Mouse (Mus musculus): ENCODE data around the gene Car15.

Car15 gene

GRCm38 (mm10) chr16:17838051-17838450 lies at the start of gene Car15:
TSS of gene Car15 (minus strand) at chr16:17838364.
- DNase-seq (ENCODE audit: low spot score) = no peak

GRCm38 (mm10) chr16:17884116-17884515 lies 46.0 kb upstream of the Car15 start:
- DNase-seq (ENCODE audit: low spot score) = no peak

GRCm38 (mm10) chr16:17882196-17882595 lies 44.0 kb upstream of the Car15 start:
- no peak for DNase-seq (ENCODE audit: low spot score)

GRCm38 (mm10) chr16:17879571-17879970 lies 41.4 kb upstream of the Car15 start:
- DNase-seq (ENCODE audit: low spot score) = no peak

GRCm38 (mm10) chr16:17876096-17876495 lies 37.9 kb upstream of the Car15 start:
- no peak for DNase-seq (ENCODE audit: low spot score)

GRCm38 (mm10) chr16:17875174-17875573 lies 37.0 kb upstream of the Car15 start:
- no peak for DNase-seq (ENCODE audit: low spot score)

- no peak for DNase-seq (ENCODE audit: low spot score)
These were observed 34.8 kb upstream of the Car15 start for GRCm38 (mm10) chr16:17872995-17873394.

- no peak for DNase-seq (ENCODE audit: low spot score)
These were observed 33.1 kb upstream of the Car15 start for GRCm38 (mm10) chr16:17871248-17871647.

GRCm38 (mm10) chr16:17865770-17866169 lies 27.6 kb upstream of the Car15 start:
- no peak for DNase-seq (ENCODE audit: low spot score)

- no peak for DNase-seq (ENCODE audit: low spot score)
These were observed 27.1 kb upstream of the Car15 start for GRCm38 (mm10) chr16:17865293-17865692.

GRCm38 (mm10) chr16:17858592-17858991 lies 20.4 kb upstream of the Car15 start:
- DNase-seq (ENCODE audit: low spot score) = no peak

- DNase-seq (ENCODE audit: low spot score) = no peak
These were observed 19.0 kb upstream of the Car15 start for GRCm38 (mm10) chr16:17857157-17857556.

- no peak for DNase-seq (ENCODE audit: low spot score)
These were observed 15.1 kb upstream of the Car15 start for GRCm38 (mm10) chr16:17853263-17853662.

- DNase-seq (ENCODE audit: low spot score) = no peak
These were observed 13.7 kb upstream of the Car15 start for GRCm38 (mm10) chr16:17851860-17852259.

GRCm38 (mm10) chr16:17851331-17851730 lies 13.2 kb upstream of the Car15 start:
- DNase-seq (ENCODE audit: low spot score) = no peak

GRCm38 (mm10) chr16:17849486-17849885 lies 11.3 kb upstream of the Car15 start:
- no peak for DNase-seq (ENCODE audit: low spot score)

GRCm38 (mm10) chr16:17848928-17849327 lies 10.8 kb upstream of the Car15 start:
- peak; percentile 53 for DNase-seq (ENCODE audit: low spot score)

GRCm38 (mm10) chr16:17848431-17848830 lies 10.3 kb upstream of the Car15 start:
- DNase-seq (ENCODE audit: low spot score) = no peak

- no peak for DNase-seq (ENCODE audit: low spot score)
These were observed 5.7 kb upstream of the Car15 start for GRCm38 (mm10) chr16:17843701-17844365.

GRCm38 (mm10) chr16:17842437-17842836 lies 4.3 kb upstream of the Car15 start:
- no peak for DNase-seq (ENCODE audit: low spot score)

- DNase-seq (ENCODE audit: low spot score) = no peak
These were observed 1.8 kb upstream of the Car15 start for GRCm38 (mm10) chr16:17839976-17840375.

GRCm38 (mm10) chr16:17835481-17835880 lies 2.7 kb downstream of the Car15 start:
- no peak for DNase-seq (ENCODE audit: low spot score)

GRCm38 (mm10) chr16:17834543-17834942 lies 3.6 kb downstream of the Car15 start:
- no peak for DNase-seq (ENCODE audit: low spot score)

- no peak for DNase-seq (ENCODE audit: low spot score)
These were observed 4.3 kb downstream of the Car15 start for GRCm38 (mm10) chr16:17833681-17834399.

Measured in left cerebral cortex, adult 11 months (tissue).